Mouse (Mus musculus): ENCODE results near the gene Ubxn11. TPM values are rescaled to one million over a fixed set of nuclear protein-coding genes. Genes with fewer than 3 reads are reported as not detected.

Ubxn11 gene
- polyA plus RNA-seq, 1 experiment from 2014 or later: 13.4 TPM

GRCm38 (mm10) chr4:134113356-134113994, 11.1 kb downstream of the Ubxn11 start:
- Histone ChIP-seq H3K4me2 (replicated peaks) (no peak overlapping the region), H3K27ac (no peak overlapping the region), H3K4me1 (no peaks in the 10 kb centered on the region), H3K27me3 (no peaks in the 10 kb centered on the region), H3K9me3 (replicated peaks) (no peaks in the 10 kb centered on the region), H3K36me3 (no peaks in the 10 kb centered on the region), H3K9ac (no peak overlapping the region), H3K4me3 (no peak overlapping the region)
- no peak for ATAC-seq (ENCODE audit: low FRiP score)
- WGBS: 56% methylated on average over 10 of the region's 10 CpGs

- Histone ChIP-seq H3K4me2 (replicated peaks) (no peak overlapping the region), H3K4me1 (no peaks in the 10 kb centered on the region), H3K9ac (no peak overlapping the region), H3K27ac (no peak overlapping the region), H3K4me3 (no peak overlapping the region), H3K27me3 (no peaks in the 10 kb centered on the region), H3K36me3 (no peaks in the 10 kb centered on the region), H3K9me3 (replicated peaks) (no peaks in the 10 kb centered on the region)
- no peak for ATAC-seq (ENCODE audit: low FRiP score)
- 86% methylated on average over 4 of the region's 4 CpGs for WGBS
Observed at GRCm38 (mm10) chr4:134114038-134114437, 11.7 kb downstream of the Ubxn11 start.

- no peaks in the 10 kb centered on the region for H3K9me3 ChIP-seq (replicated peaks)
- no peaks in the 10 kb centered on the region for H3K27me3 ChIP-seq
- no peak overlapping the region for H3K27ac ChIP-seq
- H3K4me1 ChIP-seq: no peaks in the 10 kb centered on the region
- no peak overlapping the region for H3K4me3 ChIP-seq
- no peak overlapping the region for H3K4me2 ChIP-seq (replicated peaks)
- no peak for ATAC-seq (ENCODE audit: low FRiP score)
- WGBS: 89% methylated on average over 16 of the region's 16 CpGs
- no peak overlapping the region for H3K9ac ChIP-seq
- H3K36me3 ChIP-seq: no peaks in the 10 kb centered on the region
Observed at GRCm38 (mm10) chr4:134115215-134116144, 13.1 kb downstream of the Ubxn11 start.

GRCm38 (mm10) chr4:134116501-134116900, 14.1 kb downstream of the Ubxn11 start:
- Histone ChIP-seq H3K4me3 (no peak overlapping the region), H3K36me3 (no peaks in the 10 kb centered on the region), H3K27ac (no peak overlapping the region), H3K4me1 (no peaks in the 10 kb centered on the region), H3K4me2 (replicated peaks) (no peak overlapping the region), H3K27me3 (no peaks in the 10 kb centered on the region), H3K9ac (no peak overlapping the region), H3K9me3 (replicated peaks) (no peaks in the 10 kb centered on the region)
- no peak for ATAC-seq (ENCODE audit: low FRiP score)
- 86% methylated on average over 2 of the region's 2 CpGs for WGBS

GRCm38 (mm10) chr4:134117012-134117411, 14.6 kb downstream of the Ubxn11 start:
- no peak overlapping the region for H3K9ac ChIP-seq
- no peak for ATAC-seq (ENCODE audit: low FRiP score)
- H3K27me3 ChIP-seq: no peaks in the 10 kb centered on the region
- H3K4me3 ChIP-seq: no peak overlapping the region
- no peak overlapping the region for H3K27ac ChIP-seq
- H3K9me3 ChIP-seq (replicated peaks): no peaks in the 10 kb centered on the region
- H3K4me2 ChIP-seq (replicated peaks): no peak overlapping the region
- no peaks in the 10 kb centered on the region for H3K4me1 ChIP-seq
- 80% methylated on average over 8 of the region's 8 CpGs for WGBS
- H3K36me3 ChIP-seq: no peaks in the 10 kb centered on the region

GRCm38 (mm10) chr4:134118126-134118800, 15.9 kb downstream of the Ubxn11 start:
- Histone ChIP-seq H3K4me3 (no peak overlapping the region), H3K36me3 (no peaks in the 10 kb centered on the region), H3K27me3 (no peaks in the 10 kb centered on the region), H3K4me2 (replicated peaks) (no peak overlapping the region), H3K27ac (no peak overlapping the region), H3K9me3 (replicated peaks) (no peaks in the 10 kb centered on the region), H3K4me1 (no peaks in the 10 kb centered on the region), H3K9ac (no peak overlapping the region)
- no peak for ATAC-seq (ENCODE audit: low FRiP score)
- WGBS: 69% methylated on average over 14 of the region's 14 CpGs

GRCm38 (mm10) chr4:134119042-134119441, 16.7 kb downstream of the Ubxn11 start:
- no peak overlapping the region for H3K4me3 ChIP-seq
- no peaks in the 10 kb centered on the region for H3K27me3 ChIP-seq
- H3K9ac ChIP-seq: no peak overlapping the region
- H3K9me3 ChIP-seq (replicated peaks): no peaks in the 10 kb centered on the region
- 0 out of 2 replicates have a peak, but pooled peaks cover 3% of the 10 kb centered on the region for H3K4me1 ChIP-seq
- no peak for ATAC-seq (ENCODE audit: low FRiP score)
- H3K4me2 ChIP-seq (replicated peaks): no peak overlapping the region
- H3K27ac ChIP-seq: no peak overlapping the region
- no peaks in the 10 kb centered on the region for H3K36me3 ChIP-seq
- 68% methylated on average over 5 of the region's 5 CpGs for WGBS

- Histone ChIP-seq H3K4me1 (0 out of 2 replicates have a peak, but pooled peaks cover 5% of the 10 kb centered on the region), H3K36me3 (no peaks in the 10 kb centered on the region), H3K27me3 (no peaks in the 10 kb centered on the region), H3K27ac (no peak overlapping the region), H3K9ac (no peak overlapping the region), H3K9me3 (replicated peaks) (no peaks in the 10 kb centered on the region), H3K4me3 (no peak overlapping the region), H3K4me2 (replicated peaks) (no peak overlapping the region)
- no peak for ATAC-seq (ENCODE audit: low FRiP score)
- 62% methylated on average over 9 of the region's 9 CpGs for WGBS
Observed at GRCm38 (mm10) chr4:134119644-134120043, 17.3 kb downstream of the Ubxn11 start.

GRCm38 (mm10) chr4:134120192-134120805, 17.9 kb downstream of the Ubxn11 start:
- H3K36me3 ChIP-seq: no peaks in the 10 kb centered on the region
- no peak overlapping the region for H3K27ac ChIP-seq
- no peak overlapping the region for H3K4me2 ChIP-seq (replicated peaks)
- WGBS: 83% methylated on average over 6 of the region's 6 CpGs
- H3K9me3 ChIP-seq (replicated peaks): no peaks in the 10 kb centered on the region
- no peak overlapping the region for H3K9ac ChIP-seq
- 0 out of 2 replicates have a peak, but pooled peaks cover 5% of the 10 kb centered on the region for H3K4me1 ChIP-seq
- no peak overlapping the region for H3K4me3 ChIP-seq
- no peak for ATAC-seq (ENCODE audit: low FRiP score)
- H3K27me3 ChIP-seq: no peaks in the 10 kb centered on the region

GRCm38 (mm10) chr4:134120916-134121315, 18.5 kb downstream of the Ubxn11 start:
- no peaks in the 10 kb centered on the region for H3K27me3 ChIP-seq
- 0 out of 2 replicates have a peak, but pooled peaks cover 5% of the 10 kb centered on the region for H3K4me1 ChIP-seq
- no peaks in the 10 kb centered on the region for H3K36me3 ChIP-seq
- WGBS: 88% methylated on average over 4 of the region's 4 CpGs
- H3K27ac ChIP-seq: no peak overlapping the region
- no peaks in the 10 kb centered on the region for H3K9me3 ChIP-seq (replicated peaks)
- no peak overlapping the region for H3K4me2 ChIP-seq (replicated peaks)
- no peak for ATAC-seq (ENCODE audit: low FRiP score)
- no peak overlapping the region for H3K9ac ChIP-seq
- H3K4me3 ChIP-seq: no peak overlapping the region

- Histone ChIP-seq H3K9ac (no peak overlapping the region), H3K36me3 (no peaks in the 10 kb centered on the region), H3K4me1 (0 out of 2 replicates have a peak, but pooled peaks cover 5% of the 10 kb centered on the region), H3K4me2 (replicated peaks) (no peak overlapping the region), H3K9me3 (replicated peaks) (no peaks in the 10 kb centered on the region), H3K27ac (no peak overlapping the region), H3K27me3 (no peaks in the 10 kb centered on the region), H3K4me3 (no peak overlapping the region)
- no peak for ATAC-seq (ENCODE audit: low FRiP score)
- 48% methylated on average over 4 of the region's 4 CpGs for WGBS
Observed at GRCm38 (mm10) chr4:134121571-134121970, 19.2 kb downstream of the Ubxn11 start.

- H3K4me1 ChIP-seq: peaks cover 12% of the 10 kb centered on the region
- no peaks in the 10 kb centered on the region for H3K27me3 ChIP-seq
- no peaks in the 10 kb centered on the region for H3K36me3 ChIP-seq
- no peak overlapping the region for H3K9ac ChIP-seq
- H3K27ac ChIP-seq: no peak overlapping the region
- H3K4me2 ChIP-seq (replicated peaks): no peak overlapping the region
- no peaks in the 10 kb centered on the region for H3K9me3 ChIP-seq (replicated peaks)
- no peak for ATAC-seq (ENCODE audit: low FRiP score)
- WGBS: 43% methylated on average over 3 of the region's 3 CpGs
- H3K4me3 ChIP-seq: no peak overlapping the region
Observed at GRCm38 (mm10) chr4:134122281-134122680, 19.9 kb downstream of the Ubxn11 start.
